Mouse (Mus musculus) lung, adult 18-20 months (tissue): ENCODE data around the gene Slc35a5.

ENCODE experiments used
- DNase-seq, 2 experiments: peaks; one replicate each; pipeline ENCODE4 v3.0.0; 2022; ENCODE audit warnings: mixed read lengths in 2 of 2

Gene Slc35a5

GRCm38 (mm10) chr16:45110498-45110897 lies 48.0 kb downstream of the Slc35a5 start:
- DNase-seq = peak; percentile 65 to 68

- DNase-seq = no peak
Measured at GRCm38 (mm10) chr16:45108203-45108878, 50.2 kb downstream of the Slc35a5 start.

GRCm38 (mm10) chr16:45104993-45105392 lies 53.5 kb downstream of the Slc35a5 start:
- no peak for DNase-seq

GRCm38 (mm10) chr16:45100892-45101291 lies 57.6 kb downstream of the Slc35a5 start:
- no peak for DNase-seq

GRCm38 (mm10) chr16:45098886-45099210 lies 59.7 kb downstream of the Slc35a5 start:
- no peak for DNase-seq

GRCm38 (mm10) chr16:45098186-45098885 lies 60.2 kb downstream of the Slc35a5 start:
- no peak for DNase-seq

- no peak for DNase-seq
Measured at GRCm38 (mm10) chr16:45097467-45097866, 61.0 kb downstream of the Slc35a5 start.

GRCm38 (mm10) chr16:45095561-45096482 lies 62.7 kb downstream of the Slc35a5 start:
- peak; percentile 41 to 48 for DNase-seq

- no peak for DNase-seq
Measured at GRCm38 (mm10) chr16:45095030-45095429, 63.5 kb downstream of the Slc35a5 start.

GRCm38 (mm10) chr16:45094136-45094756 lies 64.3 kb downstream of the Slc35a5 start:
- no peak for DNase-seq

- peak in 1 of 2 experiments; percentile 27 for DNase-seq
Measured at GRCm38 (mm10) chr16:45093137-45093731, 65.3 kb downstream of the Slc35a5 start, which contains the start of gene Ccdc80. Gene Ccdc80 (plus strand): TSS chr16:45093402.

GRCm38 (mm10) chr16:45090005-45090404 lies 68.5 kb downstream of the Slc35a5 start:
- peak; percentile 69 to 73 for DNase-seq
